Mouse (Mus musculus): ENCODE measurements around the gene Igtp.
"Not testable (repeated sequence)": the region's sequence is repeated elsewhere in the genome, so short reads cannot be mapped to it uniquely, and the experiment has no call there.

Igtp gene

DNA sequence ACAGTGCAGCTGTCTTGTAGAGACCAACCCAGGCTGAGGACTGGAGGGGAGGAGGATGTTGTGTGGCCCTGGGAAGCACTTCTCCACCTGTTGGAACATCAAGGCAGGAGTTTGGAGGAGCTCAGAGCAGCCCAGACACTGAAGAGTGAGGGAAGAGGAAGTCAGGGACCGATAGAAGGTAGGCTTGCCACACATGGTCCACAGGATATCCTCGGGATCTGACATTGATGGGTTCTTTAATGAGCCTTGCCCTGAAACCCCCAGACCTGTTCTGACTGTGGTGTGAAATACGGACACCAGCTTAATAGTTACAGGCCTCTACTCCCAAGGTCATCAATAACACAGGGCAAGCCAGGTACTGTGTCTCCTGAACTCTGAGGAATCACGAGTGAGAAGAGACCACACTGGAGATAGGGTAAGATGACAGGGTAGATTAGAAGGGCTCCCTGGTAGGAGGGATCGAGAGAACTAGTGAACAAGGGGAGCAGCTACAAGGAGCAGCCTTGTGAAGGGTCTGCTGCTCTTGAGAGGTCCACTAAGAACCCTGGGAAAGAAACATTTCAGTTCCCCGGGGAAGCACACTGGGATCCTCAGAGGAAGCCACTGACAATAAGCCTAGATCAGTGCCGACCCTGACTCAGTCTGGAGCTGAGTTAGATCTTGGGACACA lies 14.5 kb downstream of the Igtp start:
- DNase-seq (ENCODE audit: low spot score) = peak; percentile 65

DNA sequence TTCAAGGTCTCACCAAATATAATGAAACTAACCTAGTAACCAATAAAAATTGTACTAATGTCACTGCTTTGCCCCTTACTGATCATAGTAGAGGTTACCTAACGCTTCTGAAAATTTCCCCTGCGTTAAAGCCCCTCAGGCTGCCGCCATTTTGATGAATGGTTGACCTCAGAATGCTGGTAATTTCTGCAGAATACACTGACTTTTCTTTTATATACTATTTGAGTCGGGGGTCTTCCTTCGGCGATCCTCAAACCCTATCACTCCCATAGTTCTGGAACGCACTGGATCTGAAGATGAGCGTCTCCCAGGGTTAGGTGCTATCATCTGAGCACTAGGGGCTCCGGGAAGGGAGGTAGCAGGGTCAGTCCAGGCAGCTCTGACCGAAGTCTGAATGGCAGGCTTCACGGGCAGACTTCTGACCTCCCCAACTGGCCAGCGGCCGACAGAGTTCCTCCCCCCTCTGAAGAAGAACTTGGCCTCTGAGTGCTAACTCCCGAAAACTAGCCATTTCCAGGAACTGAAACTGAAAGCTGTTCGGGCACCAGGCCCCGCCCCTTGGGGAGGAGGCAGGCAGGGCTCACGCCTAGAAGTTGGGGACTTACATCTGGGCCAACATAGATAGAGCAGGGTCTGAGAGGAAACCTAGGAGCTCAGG lies 15.2 kb downstream of the Igtp start:
- peak; percentile 94 for DNase-seq (ENCODE audit: low spot score)

DNA sequence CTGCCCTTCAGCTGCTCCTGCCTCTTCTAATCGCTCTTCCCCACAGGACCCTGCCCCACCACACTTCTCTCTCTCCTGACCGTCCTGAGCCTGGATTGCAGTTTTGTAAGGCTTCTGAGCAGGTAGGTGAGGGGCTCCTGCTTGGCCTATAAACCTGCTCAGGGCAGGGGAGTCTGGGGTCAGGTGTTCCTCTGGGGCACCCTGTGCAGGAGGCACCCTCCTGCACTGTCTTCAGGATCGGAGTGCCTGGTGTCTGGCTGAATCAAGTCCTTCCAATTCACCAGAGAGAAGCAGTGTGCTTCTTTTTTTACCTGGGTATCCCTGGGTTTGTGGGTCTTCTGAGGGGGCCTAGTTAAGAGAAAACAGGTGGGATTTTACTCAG lies 15.7 kb downstream of the Igtp start:
- DNase-seq (ENCODE audit: low spot score) = not testable (repeated sequence)

DNA sequence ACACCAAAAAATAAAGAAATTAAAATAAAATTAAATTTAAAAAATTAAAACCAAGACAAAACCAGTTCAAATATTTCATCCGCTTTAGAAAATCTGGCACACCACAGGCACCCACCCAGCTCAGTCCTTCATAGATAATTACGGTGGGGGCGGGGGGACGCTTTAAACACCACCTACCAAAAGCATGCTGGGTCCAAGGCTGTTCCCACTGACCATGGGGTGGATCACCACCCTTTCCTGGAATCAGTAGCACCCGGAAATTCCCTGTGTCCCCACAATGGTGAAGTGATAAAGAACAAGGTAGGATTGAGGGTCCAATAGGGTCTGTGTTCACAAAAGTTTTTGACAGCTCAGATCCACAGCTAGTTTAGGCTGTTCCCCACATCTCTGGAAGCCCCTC lies 16.5 kb downstream of the Igtp start:
- no peak for DNase-seq (ENCODE audit: low spot score)

GRCm38 (mm10) chr11:58216823-58217222 lies 17.5 kb downstream of the Igtp start:
- DNase-seq (ENCODE audit: low spot score) = peak; percentile 80

DNA sequence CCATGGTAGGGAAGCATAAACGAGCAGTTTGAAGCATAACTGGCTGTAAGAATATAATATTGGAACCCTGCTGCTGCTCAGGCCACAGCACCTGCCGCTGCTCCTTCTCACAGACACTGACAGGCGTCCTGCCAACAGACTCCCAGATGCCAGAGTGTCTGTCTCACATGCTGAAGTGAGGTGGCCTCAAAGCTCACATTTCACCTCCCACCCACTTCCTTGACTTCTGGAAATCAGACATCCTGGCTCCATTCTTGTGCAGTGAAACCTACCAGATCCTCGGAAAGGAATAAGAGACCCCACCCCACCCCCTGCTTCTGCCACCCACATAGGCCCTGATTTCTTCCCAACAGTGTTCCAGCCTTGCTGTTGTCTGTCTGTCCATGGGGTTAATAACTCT lies 24.4 kb downstream of the Igtp start:
- no peak for DNase-seq (ENCODE audit: low spot score)

- no peak for DNase-seq (ENCODE audit: low spot score)
Observed at GRCm38 (mm10) chr11:58224313-58224712, 25.0 kb downstream of the Igtp start.

DNA sequence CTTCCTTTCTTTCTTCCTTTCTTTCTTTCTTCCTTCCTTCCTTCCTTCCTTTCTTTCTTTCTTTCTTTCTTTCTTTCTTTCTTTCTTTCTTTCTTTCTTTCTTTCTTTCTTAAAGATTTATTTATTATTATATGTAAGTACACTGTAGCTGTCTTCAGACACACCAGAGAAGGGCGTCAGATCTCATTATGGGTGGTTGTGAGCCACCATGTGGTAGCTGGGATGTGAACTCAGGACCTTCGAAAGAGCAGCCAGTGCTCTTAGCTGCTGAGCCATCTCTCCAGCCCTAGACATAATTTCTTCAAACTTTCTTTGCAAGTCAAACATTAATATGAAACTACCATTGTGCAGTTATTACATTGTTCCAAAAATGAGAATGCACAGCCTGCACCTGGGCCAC lies 25.5 kb downstream of the Igtp start:
- DNase-seq (ENCODE audit: low spot score) = not testable (repeated sequence)

DNA sequence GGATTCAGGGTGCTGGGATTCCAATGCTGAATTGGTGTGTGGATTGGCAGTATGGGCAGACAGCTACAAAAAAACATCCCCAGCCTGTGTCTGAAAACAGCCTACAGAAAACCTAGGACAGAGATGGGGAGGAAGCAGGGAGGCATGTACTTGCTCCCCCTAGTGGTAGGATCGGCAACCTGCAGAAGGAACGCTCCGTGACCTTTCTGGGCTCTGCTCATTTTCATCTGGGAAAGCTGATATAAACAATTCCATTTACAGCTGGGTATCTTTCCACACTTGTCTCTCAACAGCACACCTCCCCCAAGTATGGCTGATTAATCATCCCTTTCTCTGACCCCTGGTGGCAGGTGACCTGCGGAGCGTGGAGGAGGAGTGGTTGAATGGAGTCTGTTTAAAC lies 26.3 kb downstream of the Igtp start:
- DNase-seq (ENCODE audit: low spot score) = peak; percentile 77

DNA sequence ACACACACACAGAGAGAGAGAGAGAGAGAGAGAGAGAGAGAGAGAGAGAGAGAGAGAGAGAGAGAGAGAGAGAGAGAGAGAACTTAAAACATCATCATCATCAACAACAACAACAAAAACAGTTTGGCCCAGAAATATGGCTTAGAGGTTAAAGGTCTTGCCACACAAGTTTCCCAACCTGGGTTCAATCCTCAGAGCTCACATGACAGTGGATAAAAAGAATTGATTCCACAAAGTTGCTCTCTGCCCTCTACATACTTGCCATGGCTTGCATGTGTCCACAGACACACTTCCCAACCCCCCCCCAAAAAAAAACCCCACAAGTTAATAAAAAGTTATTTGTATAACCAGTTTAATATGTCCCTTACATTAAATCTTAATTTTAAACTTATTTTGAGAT lies 27.1 kb downstream of the Igtp start:
- no peak for DNase-seq (ENCODE audit: low spot score)

GRCm38 (mm10) chr11:58228021-58228420 lies 28.7 kb downstream of the Igtp start:
- DNase-seq (ENCODE audit: low spot score) = not testable (repeated sequence)

GRCm38 (mm10) chr11:58230396-58230910 lies 31.1 kb downstream of the Igtp start:
- no peak for DNase-seq (ENCODE audit: low spot score)

GRCm38 (mm10) chr11:58231156-58231555 lies 31.8 kb downstream of the Igtp start:
- DNase-seq (ENCODE audit: low spot score) = no peak

DNA sequence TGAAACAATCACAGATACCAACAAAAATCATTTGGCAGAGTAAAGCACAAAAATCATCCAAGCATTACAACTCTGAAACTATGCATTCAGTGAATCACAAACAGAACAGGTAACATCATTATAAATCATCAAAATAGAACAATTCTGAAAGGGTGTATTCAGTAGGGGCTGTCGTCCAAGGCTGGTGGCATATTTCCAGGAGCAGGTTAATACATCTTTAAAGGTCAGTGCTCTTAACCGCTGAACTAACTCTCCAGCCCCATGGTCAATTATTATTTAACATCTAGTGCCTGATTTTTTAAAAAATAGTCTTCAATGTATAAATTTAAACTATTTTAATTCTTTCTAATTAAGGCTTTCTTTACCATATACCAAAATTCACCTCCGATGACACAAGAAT lies 35.2 kb downstream of the Igtp start:
- not testable (repeated sequence) for DNase-seq (ENCODE audit: low spot score)

DNA sequence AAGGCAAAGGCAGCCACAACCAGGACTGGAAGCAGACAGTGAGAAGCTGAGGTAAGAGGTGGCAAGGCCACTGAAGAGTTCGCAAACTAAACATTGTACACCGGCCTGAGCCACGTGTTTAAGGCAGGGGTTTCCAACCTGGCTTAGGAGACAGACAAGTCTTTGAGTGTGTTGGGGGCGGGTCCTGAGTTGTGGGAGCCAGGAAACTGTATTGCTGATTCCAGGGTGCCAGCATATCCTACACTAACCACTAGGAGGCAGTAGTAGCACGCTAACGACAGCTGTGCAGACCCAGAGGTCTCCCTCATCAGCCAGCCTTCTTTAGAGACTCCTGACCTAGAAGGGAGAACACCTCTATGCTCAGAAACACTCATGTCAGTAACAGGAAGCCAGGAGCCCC lies 35.8 kb downstream of the Igtp start:
- DNase-seq (ENCODE audit: low spot score) = no peak

GRCm38 (mm10) chr11:58238840-58239791 lies 39.8 kb downstream of the Igtp start:
- peak; percentile 63 for DNase-seq (ENCODE audit: low spot score)

DNA sequence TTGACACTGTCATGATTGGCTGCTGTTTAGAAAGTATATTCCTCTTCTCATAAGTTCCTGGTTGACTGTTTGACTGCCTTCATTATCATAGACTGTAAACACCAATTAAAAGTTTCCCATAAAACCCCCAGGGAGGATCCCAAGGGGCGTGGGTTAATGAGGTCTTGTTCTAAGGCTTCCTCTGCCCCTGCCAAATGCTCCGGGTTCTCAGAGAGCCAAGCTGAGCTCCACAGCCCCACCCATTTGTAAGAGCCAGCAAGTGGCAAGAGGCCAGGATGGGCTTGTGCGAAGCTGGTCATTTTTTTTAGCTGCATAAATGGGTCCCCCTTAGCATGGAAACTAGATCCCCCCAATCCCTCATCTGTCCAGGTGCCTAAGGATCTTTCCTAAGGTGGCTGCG lies 47.9 kb downstream of the Igtp start:
- no peak for DNase-seq (ENCODE audit: low spot score)

DNA sequence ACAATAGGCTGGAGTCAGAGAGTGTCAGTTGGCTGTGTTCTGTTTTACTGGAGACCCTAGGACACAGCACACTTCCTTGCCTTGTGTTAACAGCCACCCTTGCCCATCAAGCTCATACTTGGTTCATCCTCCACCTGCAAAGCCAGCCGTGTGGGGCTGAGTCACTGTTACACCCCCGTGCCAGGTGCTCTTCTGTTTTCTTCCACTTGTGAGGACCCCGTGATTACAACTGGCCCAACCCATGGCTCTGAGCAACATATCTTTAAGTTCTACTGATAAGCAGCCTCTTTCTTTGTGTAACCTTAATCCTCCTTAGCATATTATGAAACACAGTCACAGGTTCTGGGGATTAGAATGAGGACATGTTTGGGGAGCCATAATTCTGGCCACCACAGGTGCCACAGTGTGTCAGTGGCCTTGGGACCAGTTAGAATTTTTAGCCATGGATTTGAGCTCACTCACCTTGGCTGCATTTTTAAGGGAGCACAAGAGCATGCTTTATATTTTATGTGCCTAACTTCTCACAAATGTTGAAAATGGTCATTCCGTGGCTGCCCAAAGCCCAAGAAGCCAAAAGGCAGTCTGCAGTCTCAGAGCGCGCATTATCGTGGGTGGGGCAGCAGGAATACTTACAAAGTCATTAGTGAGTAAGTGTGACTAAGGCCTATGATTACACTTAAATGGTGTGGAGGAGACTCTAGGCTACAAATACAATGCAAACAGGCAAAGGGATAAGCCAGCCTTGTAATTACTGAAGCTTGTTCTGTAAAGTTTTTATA lies 50.0 kb downstream of the Igtp start:
- no peak for DNase-seq (ENCODE audit: low spot score)

GRCm38 (mm10) chr11:58250550-58250949 lies 51.2 kb downstream of the Igtp start:
- DNase-seq (ENCODE audit: low spot score) = no peak

DNA sequence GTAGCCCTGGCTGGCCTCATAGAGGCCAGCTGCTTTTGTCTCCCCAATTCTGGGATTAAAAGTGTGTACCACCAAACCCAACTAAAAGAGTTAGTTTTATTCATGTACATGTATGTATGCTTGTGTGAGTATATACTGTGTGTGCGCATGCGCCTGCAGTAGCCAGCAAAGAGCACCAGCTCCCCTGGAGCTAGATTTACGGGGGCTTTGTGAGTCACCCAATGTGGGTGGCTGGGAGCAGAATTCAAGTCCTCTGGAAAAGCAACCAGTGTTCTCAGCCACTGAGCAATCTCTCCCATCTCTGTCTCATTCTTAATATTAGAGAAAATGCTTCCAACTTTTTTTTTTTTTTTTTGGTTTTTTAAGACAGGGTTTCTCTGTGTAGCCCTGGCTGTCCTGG lies 55.1 kb downstream of the Igtp start:
- DNase-seq (ENCODE audit: low spot score) = no peak
